Mouse (Mus musculus) layer of hippocampus, postnatal 36 days (tissue): ENCODE measurements at regions not wholly inside any gene's neighbourhood (a gene's known extent, or its start where the extent isn't known, plus 50 kb on each side); places are given as distances from the start of the nearest gene placed in this dataset.

Experiments
- DNase-seq, 2 experiments: peaks; one replicate each; pipeline ENCODE4 v3.0.0; 2022

DNA sequence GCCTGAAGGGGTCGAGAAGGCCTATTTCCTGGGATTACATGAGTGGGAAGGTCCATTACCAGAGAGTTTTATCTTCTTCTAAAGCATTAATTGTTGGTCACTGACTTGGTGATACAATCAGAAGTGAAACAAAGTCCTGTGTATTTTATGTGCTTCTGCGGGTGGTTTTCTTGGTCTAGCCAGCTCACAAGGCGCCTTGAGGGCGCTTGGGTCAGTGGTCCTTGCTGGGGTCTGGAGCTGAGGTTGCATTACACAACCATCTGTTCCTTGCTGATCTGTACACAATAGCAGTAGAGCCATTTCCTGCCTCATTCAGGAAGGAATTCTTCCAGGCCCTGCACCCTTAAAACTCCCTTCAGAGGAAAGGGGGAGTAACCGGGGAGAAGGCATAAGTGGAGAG, 116.9 kb upstream of the Neo1 start:
- no peak for DNase-seq

DNA sequence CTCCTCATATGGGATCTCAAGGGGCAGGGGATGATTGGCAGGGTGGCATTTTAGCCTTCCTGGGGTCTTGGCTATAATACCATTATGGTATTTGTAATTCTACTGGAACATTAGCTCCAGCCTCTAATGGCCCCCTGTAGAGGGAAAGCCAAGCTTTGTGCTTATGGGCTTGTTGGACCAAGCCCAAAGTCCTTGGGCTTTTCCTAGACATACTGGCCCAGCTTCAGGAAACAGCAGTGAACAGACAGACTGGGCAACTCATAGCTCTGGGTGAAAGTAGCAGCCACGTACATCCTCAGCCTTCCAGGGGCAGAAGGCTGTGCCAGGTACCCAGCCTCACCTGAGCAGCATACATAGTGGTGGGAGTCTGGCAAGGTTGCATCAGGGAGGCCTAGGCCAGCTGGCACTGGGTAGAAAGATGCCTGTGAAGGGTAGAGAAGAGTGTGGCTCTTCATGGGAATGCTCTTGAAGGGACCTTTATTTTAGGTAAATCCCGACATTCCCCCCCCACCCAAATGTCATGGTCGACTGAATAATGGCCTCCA, 108.1 kb upstream of the Neo1 start:
- DNase-seq, result no peak

DNA sequence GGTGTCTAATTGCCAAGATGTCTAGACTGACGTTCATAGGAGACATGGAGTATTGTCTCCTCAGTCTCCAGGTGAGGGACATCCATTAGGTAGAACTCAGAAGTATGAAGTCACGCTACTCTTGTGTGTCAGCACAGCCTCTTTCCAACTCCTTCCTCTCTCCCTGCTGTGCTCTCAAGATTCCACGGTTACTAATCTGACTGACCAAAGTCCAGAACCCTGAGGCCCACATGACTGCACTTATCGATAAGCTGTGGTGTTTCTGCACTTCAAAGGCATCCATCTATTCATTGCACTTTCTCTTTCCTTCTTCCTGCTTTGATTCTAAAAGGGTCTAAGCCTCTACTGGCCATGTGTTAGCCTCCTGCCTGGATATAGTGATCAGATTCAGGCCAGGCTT, 107.4 kb upstream of the Neo1 start:
- DNase-seq, result no peak

DNA sequence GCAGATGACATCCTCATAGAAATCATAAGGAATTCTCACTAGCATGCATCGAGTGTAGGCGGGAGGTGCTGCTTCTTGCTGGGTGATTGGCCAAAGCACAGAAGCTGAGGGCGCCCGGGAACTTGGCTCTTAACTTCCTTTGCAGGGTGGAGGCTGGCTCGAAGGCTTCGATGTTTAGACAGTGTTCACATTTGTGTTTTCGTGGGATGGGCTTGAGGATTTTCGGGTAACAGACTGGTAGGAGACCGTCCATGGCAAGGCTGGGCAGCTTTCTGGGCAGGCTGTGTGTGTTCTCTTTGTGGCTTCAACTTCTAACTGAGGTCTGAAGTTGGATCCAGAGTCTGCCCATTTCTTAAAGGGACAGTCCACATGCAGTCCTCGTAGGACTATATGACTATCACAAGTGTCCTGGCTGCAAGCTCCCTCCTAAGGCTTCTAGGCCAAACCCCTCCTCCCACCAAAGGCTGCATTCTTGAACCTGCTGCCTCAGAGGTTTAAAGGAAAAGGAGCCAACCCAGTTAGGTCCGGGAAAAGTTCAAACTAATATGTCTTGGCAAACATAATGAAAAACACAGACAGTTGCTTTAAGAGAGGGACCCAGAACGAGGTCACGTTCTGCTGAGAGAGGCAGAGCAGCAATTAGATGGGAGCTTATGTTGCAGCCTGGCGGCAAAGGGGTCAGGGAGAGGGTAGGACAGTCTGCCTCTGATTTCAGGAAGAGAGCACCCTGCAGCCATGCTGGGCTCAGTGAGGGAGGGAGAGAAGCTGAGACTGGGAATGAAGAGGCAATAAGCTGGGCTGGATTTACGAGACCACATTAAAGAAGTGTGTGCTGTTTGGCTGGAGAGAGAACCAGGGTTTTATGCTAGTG, 98.2 kb upstream of the Neo1 start:
- no peak for DNase-seq

- DNase-seq, result no peak
Measured at GRCm38 (mm10) chr9:59129699-59130340, 93.6 kb upstream of the Neo1 start.

DNA sequence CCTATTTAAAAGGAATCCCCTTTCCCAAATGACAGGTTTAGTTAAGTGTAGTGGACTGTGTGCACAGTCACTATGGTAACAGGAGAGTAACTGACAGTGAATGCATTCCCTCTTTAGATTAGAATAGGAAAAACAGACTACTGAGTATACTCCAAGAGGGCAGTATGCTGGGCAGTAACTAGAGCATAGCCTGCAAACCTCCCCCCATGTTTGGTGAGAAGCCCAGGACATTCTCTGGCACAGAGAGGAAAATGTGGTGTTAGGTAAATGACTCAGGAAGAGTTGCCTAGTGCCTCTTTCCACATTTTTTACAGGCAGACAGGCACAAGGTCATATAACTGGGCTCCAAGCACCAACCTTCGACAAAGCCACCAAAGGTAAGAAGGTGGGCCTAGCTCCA, 93.0 kb upstream of the Neo1 start:
- DNase-seq, result no peak

DNA sequence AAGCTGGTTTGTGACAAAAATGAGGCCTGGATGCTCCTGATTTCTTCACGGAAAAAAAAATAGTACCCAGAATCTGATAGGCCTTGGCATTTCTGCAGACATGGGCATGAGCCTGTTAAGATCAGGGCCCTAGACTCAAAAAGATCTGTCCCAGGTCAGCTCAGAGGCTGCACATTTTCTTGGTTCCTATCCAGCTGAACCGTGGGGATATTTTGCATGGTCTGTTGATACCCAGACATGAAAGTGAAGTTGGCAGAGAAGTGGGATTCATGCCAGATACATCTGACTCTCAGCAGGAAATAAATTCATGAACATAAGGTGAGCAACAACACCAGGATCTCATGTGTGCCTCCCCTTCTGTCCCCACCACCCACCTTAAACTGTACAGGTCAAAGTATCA, 91.8 kb upstream of the Neo1 start:
- no peak for DNase-seq

DNA sequence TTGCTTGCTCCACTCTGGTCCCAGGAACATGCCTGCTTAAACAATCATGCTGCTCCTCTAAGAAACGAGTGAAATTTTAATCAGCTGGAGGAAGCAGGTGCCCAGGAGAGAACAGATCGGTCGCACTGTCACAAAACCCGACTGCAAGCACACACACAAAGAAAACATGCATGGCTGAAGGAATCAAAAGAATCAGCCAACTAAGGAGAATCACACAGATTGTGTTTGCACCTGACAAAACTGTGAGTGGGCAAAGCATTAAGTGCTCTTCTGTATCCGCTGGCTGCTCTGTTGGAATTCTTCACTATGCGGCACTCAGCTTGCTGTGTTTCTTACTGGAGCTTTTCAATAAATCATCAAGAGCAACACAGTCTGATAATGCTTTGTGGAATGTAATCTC, 89.6 kb upstream of the Neo1 start:
- DNase-seq, result no peak

- DNase-seq, result no peak
Measured at GRCm38 (mm10) chr9:59116561-59116960, 80.3 kb upstream of the Neo1 start.

DNA sequence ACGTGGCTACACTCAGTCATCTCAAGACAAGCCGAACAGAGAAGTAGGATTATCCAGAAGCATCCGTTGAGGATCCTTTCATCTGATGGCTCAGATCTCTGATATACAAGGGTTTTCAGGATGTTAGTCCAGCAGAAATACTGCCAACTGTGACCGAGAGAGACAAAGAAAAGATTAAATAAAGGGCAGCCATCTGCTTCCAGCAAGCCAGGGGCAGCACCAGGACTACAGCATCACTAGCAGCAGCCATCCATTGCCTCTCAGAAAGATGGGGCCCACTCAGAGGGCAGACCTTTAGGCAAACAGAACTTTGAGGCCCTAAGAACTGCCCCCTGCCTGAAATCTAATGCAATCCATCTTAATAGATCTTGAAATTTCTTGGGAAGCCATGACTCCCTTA, 77.6 kb upstream of the Neo1 start:
- DNase-seq, result no peak

- DNase-seq, result no peak
Measured at GRCm38 (mm10) chr9:59099738-59100137, 63.5 kb upstream of the Neo1 start.

DNA sequence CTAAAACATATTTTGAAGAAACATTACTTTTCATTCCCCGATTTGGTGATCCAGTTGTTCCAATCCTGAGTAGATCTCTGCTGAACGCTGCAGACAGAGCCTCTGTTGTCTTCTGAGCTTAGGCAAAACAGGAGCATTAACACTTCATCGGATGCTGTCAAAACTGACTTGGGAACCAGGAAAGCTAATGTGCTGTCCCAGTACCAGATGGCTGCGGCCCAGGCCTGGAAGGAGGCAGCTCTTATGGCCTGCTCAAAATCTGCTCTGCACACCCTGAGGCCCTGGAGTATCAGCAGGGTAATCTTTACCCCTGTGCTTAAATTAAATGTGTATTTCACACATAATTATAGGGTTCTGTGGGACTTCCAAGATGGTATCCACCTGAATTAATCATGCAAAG, 61.3 kb upstream of the Neo1 start:
- DNase-seq, result peak in 1 of 2 experiments; percentile 32

DNA sequence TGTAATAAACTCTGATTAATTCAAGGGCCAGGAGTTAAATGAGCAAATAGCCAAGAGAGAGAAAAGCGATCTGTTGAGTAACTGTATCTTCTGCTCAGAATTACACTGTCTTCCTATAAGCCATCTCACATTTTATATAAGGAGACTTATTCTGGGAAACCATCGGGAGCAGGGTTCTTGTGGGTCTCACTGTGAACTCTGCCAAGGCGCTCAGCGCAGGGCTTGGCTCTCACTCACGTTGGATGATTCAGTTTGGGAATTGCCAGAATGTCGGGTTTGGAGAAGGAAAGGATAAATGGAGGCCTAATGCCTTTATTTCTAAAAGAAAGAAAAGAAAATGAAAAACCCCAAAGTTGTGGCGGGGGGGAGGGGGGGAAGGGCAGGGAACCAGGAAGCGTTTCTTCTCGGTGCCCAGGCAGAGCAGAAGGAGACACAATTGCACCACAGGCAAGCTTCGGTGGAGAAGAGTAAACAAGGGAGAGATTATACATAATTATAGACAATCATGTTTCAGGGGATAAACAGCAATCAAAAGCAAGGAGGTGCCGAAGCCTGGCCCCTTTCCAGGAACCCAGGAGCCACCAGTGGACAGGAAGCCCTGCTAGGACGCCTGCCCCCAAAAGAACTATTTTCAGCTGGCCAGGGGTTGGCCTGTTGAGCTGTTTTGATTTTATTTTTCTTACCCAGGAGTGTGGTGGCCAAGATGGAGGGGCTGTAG, 60.5 kb upstream of the Neo1 start:
- peak in 1 of 2 experiments; percentile 14 for DNase-seq

GRCm38 (mm10) chr9:59095626-59096025, 59.4 kb upstream of the Neo1 start:
- DNase-seq, result no peak

DNA sequence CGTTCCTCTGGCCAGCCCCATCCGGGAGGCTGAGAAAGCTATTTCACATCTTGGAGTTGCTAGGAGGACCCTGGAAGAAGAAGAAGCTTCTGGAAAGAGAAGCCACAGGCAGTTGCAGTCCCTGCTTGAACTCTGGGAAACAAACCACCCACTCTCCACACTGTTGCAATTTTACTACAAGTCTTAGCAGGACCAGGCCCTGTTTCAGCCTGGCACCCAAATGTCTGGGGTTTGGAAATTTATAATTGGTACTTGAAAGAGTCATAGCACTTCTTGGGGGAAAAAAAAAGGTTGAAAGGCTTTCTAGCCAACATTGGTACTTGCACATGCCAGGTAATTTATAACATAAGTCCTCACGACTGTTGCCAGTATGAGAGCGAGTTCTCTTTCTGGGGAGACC, 57.9 kb upstream of the Neo1 start:
- no peak for DNase-seq

GRCm38 (mm10) chr9:59091179-59091578, 54.9 kb upstream of the Neo1 start:
- DNase-seq, result no peak

DNA sequence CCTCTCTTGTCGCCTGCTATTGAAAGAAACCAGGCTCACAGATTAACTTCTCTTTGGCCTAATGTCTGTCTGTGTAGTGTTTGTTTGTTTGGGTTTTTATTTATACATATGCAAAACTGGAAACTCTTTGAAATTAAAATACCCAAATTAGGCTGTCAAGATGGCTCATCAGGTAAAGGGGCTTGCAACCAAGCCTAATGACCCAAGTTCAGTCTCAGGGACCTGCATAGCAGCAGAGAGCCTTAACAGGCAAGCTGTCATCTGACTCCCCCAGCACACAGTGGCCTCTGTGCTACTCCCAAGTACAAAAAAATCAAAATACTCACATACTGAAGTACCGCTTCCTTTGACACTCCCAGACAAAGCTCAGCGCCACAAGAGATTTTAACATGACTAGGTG, 51.5 kb upstream of the Neo1 start:
- DNase-seq, result no peak

DNA sequence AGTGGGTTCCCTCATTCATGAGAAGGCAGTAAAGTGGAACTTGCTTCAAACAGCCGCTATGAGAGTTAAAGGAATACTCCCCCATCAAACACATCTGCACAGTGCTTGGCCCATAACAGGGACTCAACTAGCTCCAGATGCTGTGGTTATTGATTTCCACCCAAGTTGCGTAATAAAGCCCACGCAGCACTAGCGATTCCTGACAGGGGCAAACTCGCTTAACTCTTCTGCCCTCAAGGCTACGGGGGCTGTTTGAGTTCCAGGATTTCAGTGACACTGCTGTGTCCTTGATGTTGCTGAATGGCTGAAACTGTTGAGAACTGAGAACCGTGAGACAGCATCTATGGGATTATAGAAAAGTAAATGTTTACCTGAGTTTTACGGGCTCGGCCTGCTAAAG, 50.9 kb upstream of the Neo1 start:
- DNase-seq, result no peak

DNA sequence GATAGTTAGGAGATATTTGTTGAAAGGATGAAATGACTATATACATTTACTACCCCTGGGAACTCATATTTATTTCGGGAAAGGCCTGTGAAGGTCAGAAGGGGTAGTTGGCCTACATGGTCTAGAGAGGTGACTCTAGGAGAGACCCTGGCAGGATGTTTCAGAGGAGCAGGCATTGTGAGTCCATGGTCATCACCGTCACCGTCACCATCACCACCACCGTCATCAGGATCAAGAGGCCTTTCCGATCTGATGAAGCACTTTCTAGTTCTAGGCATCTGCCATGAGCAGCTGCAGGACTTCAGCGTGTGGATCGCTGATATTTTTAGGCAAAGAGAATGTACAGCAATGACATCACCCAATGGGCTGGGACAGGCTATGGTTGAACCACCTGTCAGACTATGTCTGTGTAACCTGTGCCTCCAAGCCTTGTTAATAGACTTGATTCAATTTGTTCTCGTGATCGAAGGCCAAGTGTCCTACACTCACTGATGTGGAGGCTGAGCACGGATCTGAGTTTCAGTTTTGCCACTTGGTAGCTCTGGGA, 50.4 kb upstream of the Neo1 start:
- no peak for DNase-seq
